Mouse (Mus musculus) lung, postnatal 36 days (tissue): ENCODE results near the gene Mzt1.

ENCODE experiments used
- DNase-seq: peaks from one replicate; pipeline ENCODE4 v3.0.0; 2022; ENCODE audit warnings: mixed read lengths

Gene Mzt1

DNA sequence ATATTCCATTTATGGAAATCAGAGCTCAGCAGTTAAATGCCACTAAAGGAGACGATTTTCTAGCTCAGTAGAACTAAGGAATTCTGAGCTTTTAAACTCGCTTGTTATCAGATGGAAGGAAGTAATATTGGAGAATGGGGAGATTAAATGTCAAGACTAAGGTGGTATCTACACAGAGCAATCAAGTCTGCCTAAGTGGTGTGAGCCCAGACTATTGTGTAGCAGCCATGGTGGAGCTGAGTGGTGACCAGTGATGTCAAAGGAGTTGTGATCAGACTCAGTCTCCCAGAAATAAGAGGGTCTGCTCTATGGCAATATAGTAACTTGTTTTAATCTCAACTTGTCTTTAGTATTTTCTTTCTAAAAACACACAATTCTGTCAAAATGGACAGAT, 35.0 kb downstream of the Mzt1 start:
- DNase-seq, result no peak

DNA sequence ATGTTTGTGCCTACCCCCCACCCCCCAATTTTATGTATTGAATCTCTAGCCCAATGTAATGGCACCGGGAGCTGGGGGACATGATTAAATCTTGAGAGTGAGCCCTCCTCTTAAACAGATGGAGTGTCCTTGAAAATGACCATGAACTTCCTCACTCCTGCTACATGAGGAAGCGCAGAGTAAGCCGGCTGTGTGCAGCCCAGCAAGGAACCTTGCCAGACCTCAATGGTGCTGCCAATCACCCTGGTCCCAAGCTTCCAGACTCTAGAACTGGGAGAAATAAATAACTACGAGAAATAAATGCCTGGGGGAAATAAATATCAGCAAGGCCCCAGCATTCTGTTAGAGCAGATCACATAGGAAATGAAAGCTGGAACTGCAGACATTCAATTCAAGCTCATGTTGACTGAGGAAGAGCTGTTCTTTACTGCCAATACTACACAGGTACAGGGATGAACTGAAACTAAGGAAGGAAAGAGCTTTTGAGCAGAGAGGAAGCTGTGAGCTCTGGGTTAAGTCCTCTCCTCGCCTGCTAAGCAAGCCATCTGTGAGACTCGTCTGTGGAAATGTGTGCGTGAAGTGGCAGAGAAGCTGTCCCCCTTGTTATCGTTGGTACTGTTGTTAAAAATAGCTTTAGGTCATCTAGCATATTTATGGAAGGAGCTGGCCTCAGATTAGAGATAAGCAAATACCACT, 35.6 kb downstream of the Mzt1 start:
- no peak for DNase-seq

DNA sequence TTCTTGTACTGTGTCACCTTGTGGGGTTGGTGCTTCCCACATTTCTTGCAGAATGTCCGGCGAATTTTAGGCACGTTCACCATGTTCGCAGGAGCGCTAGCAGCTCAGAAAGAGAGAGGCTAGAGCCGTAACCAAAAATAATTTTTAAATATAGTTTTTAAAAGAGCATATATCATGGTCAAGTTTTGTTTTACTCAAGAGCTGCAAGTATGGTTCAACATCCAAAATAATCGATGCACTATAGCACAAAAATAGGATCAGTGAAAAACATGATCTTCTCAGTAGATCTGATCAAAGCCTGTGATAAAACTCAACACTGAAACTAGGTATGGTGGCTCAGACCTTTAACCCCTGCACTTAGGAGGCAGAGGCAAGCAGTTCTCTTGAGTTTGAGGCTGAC, 51.7 kb downstream of the Mzt1 start, which contains the start of gene Rpl36a-ps1:
TSS of gene Rpl36a-ps1 (minus strand) at position 101 of the 400 bp plus-strand sequence.
- DNase-seq, result no peak

DNA sequence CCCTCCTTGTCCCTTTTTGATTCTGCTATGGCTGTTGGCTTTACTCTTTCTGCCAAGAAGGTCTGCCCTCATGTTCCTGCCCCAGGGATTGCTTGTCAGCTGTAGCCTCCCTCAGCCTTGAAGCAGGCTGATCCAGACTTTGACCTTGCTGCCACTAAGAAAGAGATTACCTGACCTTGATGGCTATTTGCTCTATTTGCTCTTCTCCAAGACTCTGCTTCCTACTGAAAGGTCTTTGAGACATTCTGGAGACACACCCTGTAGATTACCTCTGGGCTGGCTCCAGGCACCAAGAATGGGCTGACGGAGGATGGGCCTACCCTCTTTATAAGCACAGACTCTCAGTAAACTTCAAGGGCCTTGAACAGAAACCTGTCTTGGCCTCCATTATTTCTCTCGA, 53.5 kb downstream of the Mzt1 start:
- DNase-seq, result no peak

GRCm38 (mm10) chr14:98990636-98991035, 55.3 kb downstream of the Mzt1 start:
- no peak for DNase-seq

GRCm38 (mm10) chr14:98989818-98990217, 56.1 kb downstream of the Mzt1 start:
- no peak for DNase-seq
